25 mouse cellular contexts compared by ENCODE assay signal in the genomic region with DNA sequence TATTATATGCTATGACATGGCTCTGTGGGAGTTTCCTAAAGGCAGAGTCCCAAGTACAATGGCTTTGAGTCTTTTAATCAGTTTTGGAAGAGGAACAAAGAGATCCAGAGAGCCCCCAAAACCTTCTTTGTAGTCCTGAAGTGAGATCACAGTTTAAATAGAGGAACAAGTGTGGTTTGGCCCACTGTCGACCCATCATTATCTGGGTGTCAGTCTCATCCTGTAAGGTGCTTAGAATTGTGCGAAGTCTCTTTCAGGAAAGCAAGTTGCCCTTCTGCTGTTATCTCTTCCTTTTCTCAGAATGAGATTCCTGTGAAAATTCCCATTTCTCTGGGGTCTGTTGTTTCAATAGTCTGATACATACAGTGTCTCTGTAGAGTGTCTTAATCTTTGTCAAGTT.
A peak's percentile ranks its signal among the peaks of the same experiment; 100 is the strongest.
DNase-seq lines count a peak whose midpoint lies in the region; ATAC-seq and TF ChIP-seq lines count a peak whose summit lies in the region.
"Had no signal": no experiment of that assay in that cellular context is flagged by ENCODE, and none has a peak within 500 bp of the region (broad histone marks: within the 10 kb centered on the region; RNA-seq: fewer than 3 reads in every experiment).

No protein-coding gene starts in this region.

- H3K36me3 ChIP-seq in heart, embryonic 16.5 days (ENCODE audit: control insufficient read depth, insufficient read depth): peaks cover 11% of the 10 kb centered on the region
- H3K36me3 ChIP-seq in heart, adult 2 months (ENCODE audit: control insufficient read depth, insufficient read depth, low read length): peaks cover 12% of the 10 kb centered on the region
- H3K36me3 ChIP-seq in neural tube, embryonic 15.5 days: peaks cover 39% of the 10 kb centered on the region

- peak overlapping the region; percentile 29; the same call in 1 of the 2 replicates for H3K27ac ChIP-seq in heart, embryonic 16.5 days (ENCODE audit: low read length)
- no peak overlapping the region for H3K27ac ChIP-seq in heart, adult 2 months
- no peak overlapping the region for H3K27ac ChIP-seq in neural tube, embryonic 15.5 days (replicated peaks)
- H3K27ac ChIP-seq: embryonic facial prominence, embryonic 15.5 days; forebrain, embryonic 10.5 days; forebrain, embryonic 15.5 days; hindbrain, embryonic 12.5 days had no signal

- no peak overlapping the region for H3K4me3 ChIP-seq in heart, embryonic 16.5 days (ENCODE audit: low read length)
- H3K4me3 ChIP-seq in heart, adult 2 months: no peak overlapping the region
- no peak overlapping the region for H3K4me3 ChIP-seq in neural tube, embryonic 15.5 days (replicated peaks)
- H3K4me3 ChIP-seq: embryonic facial prominence, embryonic 15.5 days; erythroblast, embryonic 14.5 days; forebrain, embryonic 10.5 days; forebrain, embryonic 15.5 days; hindbrain, embryonic 12.5 days had no signal

- no peak overlapping the region for H3K9ac ChIP-seq in heart, embryonic 16.5 days (ENCODE audit: low read length)
- H3K9ac ChIP-seq in heart, adult 2 months (ENCODE audit: low read depth, low read length): no peak overlapping the region
- H3K9ac ChIP-seq in neural tube, embryonic 15.5 days (replicated peaks): no peak overlapping the region
- H3K9ac ChIP-seq: embryonic facial prominence, embryonic 15.5 days; forebrain, embryonic 15.5 days; hindbrain, embryonic 12.5 days had no signal

- ATAC-seq in heart, embryonic 16.5 days (replicated peaks; ENCODE audit: extremely low read depth, insufficient read depth, low FRiP score): no peak
- peak; percentile 63 for ATAC-seq in common myeloid progenitor, adult 5-6 weeks (replicated peaks; ENCODE audit: low read depth, poor library complexity, severe bottlenecking)
- no peak for ATAC-seq in neural tube, embryonic 15.5 days (ENCODE audit: low FRiP score)
- ATAC-seq: CD4-positive, CD25-positive, alpha-beta regulatory T cell, adult 4 months; forebrain, embryonic 15.5 days; hindbrain, embryonic 16.5 days; Patski had no signal

- H3K4me2 ChIP-seq in heart, embryonic 16.5 days (ENCODE audit: low read depth, low read length): no peak overlapping the region
- H3K4me2 ChIP-seq in neural tube, embryonic 15.5 days: no peak overlapping the region
- H3K4me2 ChIP-seq: embryonic facial prominence, embryonic 15.5 days; forebrain, embryonic 15.5 days; hindbrain, embryonic 12.5 days had no signal

- no peaks in the 10 kb centered on the region for H3K9me3 ChIP-seq in heart, embryonic 16.5 days (replicated peaks; ENCODE audit: control insufficient read depth, low read length)
- H3K9me3 ChIP-seq in neural tube, embryonic 15.5 days (replicated peaks): no peaks in the 10 kb centered on the region
- H3K9me3 ChIP-seq: embryonic facial prominence, embryonic 15.5 days; forebrain, embryonic 10.5 days; forebrain, embryonic 15.5 days; G1E; hindbrain, embryonic 12.5 days had no signal

- H3K79me2 ChIP-seq in heart, adult 2 months (replicated peaks; ENCODE audit: control insufficient read depth, insufficient read depth, low read length): 0 out of 2 replicates have a peak, but pooled peaks cover 2% of the 10 kb centered on the region

- intact Hi-C loops in heart, adult 2 months (cut with DNase I): loop anchor here (5.0 kb wide), 1 partner anchor 103 kb away; the partner anchor contains the start of genes Gm20390 and Nme1

- no peak for DNase-seq in heart, adult 2 months
- DNase-seq in thymus, postnatal 0 days (ENCODE audit: low spot score): peak; percentile 2
- no peak for DNase-seq in thymus, adult 18-20 months
- DNase-seq in adrenal gland, adult 8-10 months: no peak
- DNase-seq: adrenal gland, adult 2 months; adrenal gland, postnatal 36 days; B cell, adult 2 months; cerebellum, adult 2 months; cerebellum, postnatal 10 days; embryo, embryonic 11 days; gastrocnemius, postnatal 10 days; heart, postnatal 36 days; kidney, adult 11 months had no signal

- 60% methylated on average over 2 of the region's 2 CpGs for WGBS in heart, embryonic 16.5 days
- 38% methylated on average over 2 of the region's 2 CpGs for WGBS in heart, adult 2 months
- 71% methylated on average over 2 of the region's 2 CpGs for WGBS in neural tube, embryonic 15.5 days

- TF ChIP-seq EP300 in heart, adult 2 months (IDR thresholded peaks at IDR 0.05; ENCODE audit: insufficient read depth, low read depth, low read length): no peak

- TF ChIP-seq CTCF in heart, adult 2 months (IDR thresholded peaks at IDR 0.05): no peak

- H3K27me3 ChIP-seq in heart, embryonic 16.5 days (ENCODE audit: control insufficient read depth, insufficient read depth, low read length): no peaks in the 10 kb centered on the region
- H3K27me3 ChIP-seq in heart, adult 2 months (ENCODE audit: control insufficient read depth, insufficient read depth, low read length): no peaks in the 10 kb centered on the region
- no peaks in the 10 kb centered on the region for H3K27me3 ChIP-seq in neural tube, embryonic 15.5 days (replicated peaks)
- H3K27me3 ChIP-seq: embryonic facial prominence, embryonic 15.5 days; forebrain, embryonic 15.5 days; hindbrain, embryonic 12.5 days; Patski had no signal

- no peak for TF ChIP-seq POLR2A in heart, adult 2 months (IDR thresholded peaks at IDR 0.05; ENCODE audit: insufficient read depth, low read depth, low read length)

- no peaks in the 10 kb centered on the region for H3K4me1 ChIP-seq in heart, embryonic 16.5 days (ENCODE audit: control insufficient read depth, insufficient read depth, low read length)
- H3K4me1 ChIP-seq in heart, adult 2 months (ENCODE audit: control insufficient read depth, insufficient read depth, low read length): no peaks in the 10 kb centered on the region
- no peaks in the 10 kb centered on the region for H3K4me1 ChIP-seq in neural tube, embryonic 15.5 days
- H3K4me1 ChIP-seq: embryonic facial prominence, embryonic 15.5 days; forebrain, embryonic 10.5 days; forebrain, embryonic 15.5 days; hindbrain, embryonic 12.5 days had no signal
